Comparison of ENCODE assay signal across 28 mouse cellular contexts in the genomic region with DNA sequence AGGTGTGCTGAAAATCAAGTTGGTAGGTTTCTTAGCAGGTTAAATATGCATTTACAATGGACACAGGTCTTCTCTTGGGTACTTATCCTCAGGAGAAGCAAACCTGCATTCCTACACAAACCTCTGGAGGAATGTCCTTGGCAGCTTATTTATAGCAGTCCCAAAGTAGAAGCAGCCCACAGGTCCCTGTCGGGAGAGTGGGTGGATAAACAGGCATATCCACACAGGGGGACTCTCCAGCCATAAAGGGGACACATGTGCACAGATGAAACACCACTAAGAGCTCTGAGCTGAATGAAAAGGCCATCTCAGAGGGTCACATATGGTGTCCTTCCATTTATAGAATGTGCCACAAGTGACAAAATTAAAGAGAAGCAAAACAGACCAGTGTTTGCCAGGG. TPM values are rescaled to one million over a fixed set of nuclear protein-coding genes. Genes with fewer than 3 reads are reported as not detected.
DNase-seq lines count a peak whose midpoint lies in the region; ATAC-seq and TF ChIP-seq lines count a peak whose summit lies in the region.
"Had no signal": no experiment of that assay in that cellular context is flagged by ENCODE, and none has a peak within 500 bp of the region (broad histone marks: within the 10 kb centered on the region; RNA-seq: fewer than 3 reads in every experiment).

No protein-coding gene starts in this region.

- TF ChIP-seq POLR2A in heart, adult 2 months (IDR thresholded peaks at IDR 0.05; ENCODE audit: insufficient read depth, low read depth, low read length), result no peak

- no peak for TF ChIP-seq CTCF in heart, adult 2 months (IDR thresholded peaks at IDR 0.05)

- intact Hi-C loops in heart, adult 2 months (cut with DNase I), result no loop called here

- no peak for ATAC-seq in heart, embryonic 13.5 days (ENCODE audit: extremely low read depth, insufficient number of reproducible peaks, low FRiP score, low TSS enrichment)
- ATAC-seq in kidney, embryonic 14.5 days (ENCODE audit: low FRiP score, low TSS enrichment), result no peak
- ATAC-seq: activated CD4-positive, CD25-positive, alpha-beta regulatory T cell, adult 4 months; CD4-positive, CD25-positive, alpha-beta regulatory T cell, adult 4 months; Patski had no signal

- no peak overlapping the region for H3K4me2 ChIP-seq in heart, embryonic 13.5 days
- H3K4me2 ChIP-seq in kidney, embryonic 14.5 days (replicated peaks; ENCODE audit: low read depth, low read length), result no peak overlapping the region

- peaks cover 16% of the 10 kb centered on the region for H3K4me1 ChIP-seq in heart, embryonic 10.5 days
- peaks cover 18% of the 10 kb centered on the region for H3K4me1 ChIP-seq in heart, embryonic 13.5 days
- 0 out of 2 replicates have a peak, but pooled peaks cover 2% of the 10 kb centered on the region for H3K4me1 ChIP-seq in heart, adult 2 months (ENCODE audit: control insufficient read depth, insufficient read depth, low read length)
- no peaks in the 10 kb centered on the region for H3K4me1 ChIP-seq in kidney, embryonic 14.5 days (ENCODE audit: control insufficient read depth, insufficient read depth, low read length)

- no peaks in the 10 kb centered on the region for H3K9me3 ChIP-seq in heart, embryonic 10.5 days
- no peaks in the 10 kb centered on the region for H3K9me3 ChIP-seq in heart, embryonic 13.5 days
- no peaks in the 10 kb centered on the region for H3K9me3 ChIP-seq in kidney, embryonic 14.5 days (ENCODE audit: control insufficient read depth, low read length)
- H3K9me3 ChIP-seq: G1E had no signal

- no peaks in the 10 kb centered on the region for H3K79me2 ChIP-seq in heart, adult 2 months (replicated peaks; ENCODE audit: control insufficient read depth, insufficient read depth, low read length)

- H3K36me3 ChIP-seq in heart, embryonic 10.5 days, result no peaks in the 10 kb centered on the region
- H3K36me3 ChIP-seq in heart, embryonic 13.5 days, result no peaks in the 10 kb centered on the region
- no peaks in the 10 kb centered on the region for H3K36me3 ChIP-seq in heart, adult 2 months (ENCODE audit: control insufficient read depth, insufficient read depth, low read length)
- no peaks in the 10 kb centered on the region for H3K36me3 ChIP-seq in kidney, embryonic 14.5 days (ENCODE audit: control insufficient read depth, insufficient read depth, low read length)
- H3K36me3 ChIP-seq: G1E had no signal

- no peak for TF ChIP-seq EP300 in heart, adult 2 months (IDR thresholded peaks at IDR 0.05; ENCODE audit: insufficient read depth, low read depth, low read length)

- no peak overlapping the region for H3K27ac ChIP-seq in heart, embryonic 10.5 days
- H3K27ac ChIP-seq in heart, embryonic 13.5 days (replicated peaks), result 0 out of 2 replicates have a peak overlapping the region, but pooled peaks have one; percentile 12
- no peak overlapping the region for H3K27ac ChIP-seq in heart, adult 2 months
- H3K27ac ChIP-seq in kidney, embryonic 14.5 days (ENCODE audit: low read depth, low read length), result no peak overlapping the region

- no peak overlapping the region for H3K4me3 ChIP-seq in heart, embryonic 10.5 days
- no peak overlapping the region for H3K4me3 ChIP-seq in heart, embryonic 13.5 days
- H3K4me3 ChIP-seq in heart, adult 2 months, result no peak overlapping the region
- no peak overlapping the region for H3K4me3 ChIP-seq in kidney, embryonic 14.5 days (ENCODE audit: low read length)

- DNase-seq in heart, adult 11 months, result peak; percentile 53
- DNase-seq in heart, adult 18-20 months, result no peak
- DNase-seq in heart, embryonic 10.5 days (ENCODE audit: low spot score), result peak; percentile 63
- no peak for DNase-seq in heart, adult 9 months (ENCODE audit: low spot score in 2 of 2)
- DNase-seq in heart, adult 2 months, result no peak
- peak; percentile 22 for DNase-seq in brain, adult 2 months (ENCODE audit: low read depth, low spot score)
- DNase-seq: adrenal gland, adult 2 months; adrenal gland, adult 8-10 months; adrenal gland, postnatal 10 days; adrenal gland, postnatal 14 days; adrenal gland, postnatal 25 days; adrenal gland, postnatal 36 days; B cell, adult 2 months; cerebellum, adult 11 months; cerebellum, adult 11-12 months; cerebellum, adult 18-20 months had no signal

- H3K9ac ChIP-seq in heart, embryonic 13.5 days, result no peak overlapping the region
- H3K9ac ChIP-seq in heart, adult 2 months (ENCODE audit: low read depth, low read length), result no peak overlapping the region
- H3K9ac ChIP-seq in kidney, embryonic 14.5 days (ENCODE audit: low read depth, low read length), result no peak overlapping the region

- WGBS in heart, embryonic 10.5 days, result 33% methylated on average over 1 of the region's 1 CpGs
- 17% methylated on average over 1 of the region's 1 CpGs for WGBS in heart, embryonic 13.5 days
- WGBS in heart, adult 2 months, result 29% methylated on average over 1 of the region's 1 CpGs
- 42% methylated on average over 1 of the region's 1 CpGs for WGBS in kidney, embryonic 14.5 days

- H3K27me3 ChIP-seq in heart, embryonic 10.5 days (ENCODE audit: insufficient read depth, poor library complexity, severe bottlenecking), result peaks cover 25% of the 10 kb centered on the region
- H3K27me3 ChIP-seq in heart, embryonic 13.5 days (replicated peaks), result peaks cover 24% of the 10 kb centered on the region
- peaks cover 1% of the 10 kb centered on the region; the same call in 1 of the 2 replicates for H3K27me3 ChIP-seq in heart, adult 2 months (ENCODE audit: control insufficient read depth, insufficient read depth, low read length)
- peaks cover 8% of the 10 kb centered on the region; the same call in 1 of the 2 replicates for H3K27me3 ChIP-seq in kidney, embryonic 14.5 days (ENCODE audit: control insufficient read depth, insufficient read depth, low read length)

RNA-seq across cellular contexts. Expression of a gene that starts 4.7 kb away (rescaled TPM):
- total RNA-seq in heart, adult 18-20 months (2021), result not detected
- 0.18 and 0.26 TPM in 2 replicates for polyA plus RNA-seq in heart, embryonic 10.5 days (2016; fragmentation: Nextera tagmentation; extraction: Ambion mirVana)
- 0.11 and 0.12 TPM in 2 replicates for polyA plus RNA-seq in heart, embryonic 13.5 days (2015; fragmentation: Nextera tagmentation; extraction: Ambion mirVana)
- not detected for total RNA-seq in heart, adult 2 months (2021)
- polyA plus RNA-seq in heart, adult 2 months (2012; rRNA removed), result 0.06 and 0.09 TPM in 2 replicates
- polyA plus RNA-seq in kidney, embryonic 14.5 days (2014; fragmentation: Nextera tagmentation; extraction: Ambion mirVana), result 0.15 and 0.26 TPM in 2 replicates
- total RNA-seq: adrenal gland, adult 18-20 months; CH12.LX; MEL had no signal
- polyA plus RNA-seq: activated CD4-positive, CD25-positive, alpha-beta regulatory T cell, adult 4 months; CD4-positive, CD25-positive, alpha-beta regulatory T cell, adult 4 months; G1E had no signal

RNA-seq across cellular contexts. Expression of a gene that starts 29.7 kb away (rescaled TPM):
- total RNA-seq in heart, adult 18-20 months (2021), result 10 to 100 TPM in 1 of 2 experiments, 1 to 10 TPM in 1; 9.5 to 10.5 TPM
- 1.5 and 1.6 TPM in 2 replicates for polyA plus RNA-seq in heart, embryonic 10.5 days (2016; fragmentation: Nextera tagmentation; extraction: Ambion mirVana)
- polyA plus RNA-seq in heart, embryonic 13.5 days (2015; fragmentation: Nextera tagmentation; extraction: Ambion mirVana), result 5.7 and 6.8 TPM in 2 replicates
- 10 to 100 TPM in 1 of 2 experiments, 1 to 10 TPM in 1; 9.7 to 10.6 TPM for total RNA-seq in heart, adult 2 months (2021)
- polyA plus RNA-seq in heart, adult 2 months (2012; rRNA removed), result 21.8 and 52.4 TPM in 2 replicates
- polyA plus RNA-seq in kidney, embryonic 14.5 days (2014; fragmentation: Nextera tagmentation; extraction: Ambion mirVana), result 4.2 and 4.8 TPM in 2 replicates

RNA-seq across cellular contexts. Expression of a gene that starts 42.5 kb away (rescaled TPM):
- total RNA-seq in heart, adult 18-20 months (2021), result not detected
- not detected in 2 replicates for polyA plus RNA-seq in heart, embryonic 10.5 days (2016; fragmentation: Nextera tagmentation; extraction: Ambion mirVana)
- not detected in 2 replicates for polyA plus RNA-seq in heart, embryonic 13.5 days (2015; fragmentation: Nextera tagmentation; extraction: Ambion mirVana)
- not detected for total RNA-seq in heart, adult 2 months (2021)
- polyA plus RNA-seq in heart, adult 2 months (2012; rRNA removed), result 0.23 TPM in 2 replicates
- polyA plus RNA-seq in kidney, embryonic 14.5 days (2014; fragmentation: Nextera tagmentation; extraction: Ambion mirVana), result not detected in 2 replicates
- total RNA-seq: adrenal gland, adult 18-20 months; adrenal gland, adult 2 months; adrenal gland, adult 8-10 months; adrenal gland, postnatal 10 days; adrenal gland, postnatal 14 days; adrenal gland, postnatal 36 days; adrenal gland, postnatal 4 days; CH12.LX; MEL had no signal
- polyA plus RNA-seq: brain, embryonic 14.5 days; C2C12; G1E; Patski had no signal

RNA-seq across cellular contexts. Expression of a gene that starts 56.4 kb away (rescaled TPM):
- 10 to 100 TPM; 10.4 to 10.7 TPM for total RNA-seq in heart, adult 18-20 months (2021)
- 26.9 and 36.9 TPM in 2 replicates for polyA plus RNA-seq in heart, embryonic 10.5 days (2016; fragmentation: Nextera tagmentation; extraction: Ambion mirVana)
- polyA plus RNA-seq in heart, embryonic 13.5 days (2015; fragmentation: Nextera tagmentation; extraction: Ambion mirVana), result 28.3 and 31.7 TPM in 2 replicates
- total RNA-seq in heart, adult 2 months (2021), result 10 to 100 TPM in 1 of 2 experiments, 1 to 10 TPM in 1; 9.6 to 10.9 TPM
- polyA plus RNA-seq in heart, adult 2 months (2012; rRNA removed), result 9.1 and 10.8 TPM in 2 replicates
- polyA plus RNA-seq in kidney, embryonic 14.5 days (2014; fragmentation: Nextera tagmentation; extraction: Ambion mirVana), result 45.6 and 62.1 TPM in 2 replicates

Comparison
In these comparisons a context has a peak if more than half of its experiments do, and no peak if none do; other contexts are left out.
1. DNase-seq: peak in heart, adult 11 months (single experiment), heart, embryonic 10.5 days (single experiment) and brain, adult 2 months (single experiment); none in heart, adult 18-20 months (0 of 2), heart, adult 9 months (0 of 2) and heart, adult 2 months (0 of 2).